Mouse (Mus musculus) layer of hippocampus, postnatal 25 days (tissue): ENCODE data around the gene Sstr5. TPM values are rescaled to one million over a fixed set of nuclear protein-coding genes. Genes with fewer than 3 reads are reported as not detected.

Source experiments
- total RNA-seq, 2 experiments: library from RNA; stranded (reverse); gene quantifications; 2 replicates each; pipeline ENCODE4 v1.2.3; 2021

Sstr5 gene
- total RNA-seq, 2 experiments from 2014 or later: 0.15 TPM; not detected in 1

Other genes starting within 250 kb of the Sstr5 start
- gene Baiap3, start 240.9 kb downstream of the Sstr5 start, total RNA-seq: 1 to 10 TPM; 6.6 to 8.9 TPM
- gene Ube2i, start 222.7 kb downstream of the Sstr5 start, total RNA-seq: 100 to 1,000 TPM; 229 to 234 TPM
- gene Prss34, start 198.9 kb downstream of the Sstr5 start, total RNA-seq: not detected
- not detected for gene Prss28, start 188.6 kb downstream of the Sstr5 start, total RNA-seq
- not detected for gene Prss29, start 178.6 kb downstream of the Sstr5 start, total RNA-seq
- gene Tpsab1, start 151.7 kb downstream of the Sstr5 start, total RNA-seq: under 1 TPM in 1 of 2 experiments, not detected in 1; 0.42 TPM
- gene Tpsb2, start 131.0 kb downstream of the Sstr5 start, total RNA-seq: 1 to 10 TPM in 1 of 2 experiments, under 1 TPM in 1; 0.35 to 1.2 TPM
- gene Tpsg1, start 128.0 kb downstream of the Sstr5 start, total RNA-seq: not detected
- gene Cacna1h, start 63.5 kb downstream of the Sstr5 start, total RNA-seq: 100 to 1,000 TPM in 1 of 2 experiments, 10 to 100 TPM in 1; 91.0 to 119 TPM
- gene Tekt4, start 42.7 kb downstream of the Sstr5 start, total RNA-seq: 1 to 10 TPM; 1.7 to 2.4 TPM
- gene Sox8, start 73.4 kb upstream of the Sstr5 start, total RNA-seq: 10 to 100 TPM; 61.9 to 67.1 TPM
- gene Lmf1, start 81.8 kb upstream of the Sstr5 start, total RNA-seq: 10 to 100 TPM; 24.9 to 34.0 TPM
- gene Gng13, start 219.9 kb upstream of the Sstr5 start, total RNA-seq: 100 to 1,000 TPM; 108 to 125 TPM
- gene Chtf18, start 230.1 kb upstream of the Sstr5 start, total RNA-seq: 1 to 10 TPM; 1.3 to 2.1 TPM
- 10 to 100 TPM; 45.4 to 49.2 TPM for gene Rpusd1, start 230.4 kb upstream of the Sstr5 start, total RNA-seq
- gene Mslnl, start 238.8 kb upstream of the Sstr5 start, total RNA-seq: under 1 TPM in 1 of 2 experiments, not detected in 1; 0.14 TPM